Mouse (Mus musculus): ENCODE results near the gene St3gal2. TPM values are rescaled to one million over a fixed set of nuclear protein-coding genes. Genes with fewer than 3 reads are reported as not detected.
A peak's percentile ranks its signal among the peaks of the same experiment; 100 is the strongest.
"Not testable (repeated sequence)": the region's sequence is repeated elsewhere in the genome, so short reads cannot be mapped to it uniquely, and the experiment has no call there.

Gene St3gal2
- total RNA-seq, 2 experiments from 2014 or later = 95.1 to 104 TPM

DNA sequence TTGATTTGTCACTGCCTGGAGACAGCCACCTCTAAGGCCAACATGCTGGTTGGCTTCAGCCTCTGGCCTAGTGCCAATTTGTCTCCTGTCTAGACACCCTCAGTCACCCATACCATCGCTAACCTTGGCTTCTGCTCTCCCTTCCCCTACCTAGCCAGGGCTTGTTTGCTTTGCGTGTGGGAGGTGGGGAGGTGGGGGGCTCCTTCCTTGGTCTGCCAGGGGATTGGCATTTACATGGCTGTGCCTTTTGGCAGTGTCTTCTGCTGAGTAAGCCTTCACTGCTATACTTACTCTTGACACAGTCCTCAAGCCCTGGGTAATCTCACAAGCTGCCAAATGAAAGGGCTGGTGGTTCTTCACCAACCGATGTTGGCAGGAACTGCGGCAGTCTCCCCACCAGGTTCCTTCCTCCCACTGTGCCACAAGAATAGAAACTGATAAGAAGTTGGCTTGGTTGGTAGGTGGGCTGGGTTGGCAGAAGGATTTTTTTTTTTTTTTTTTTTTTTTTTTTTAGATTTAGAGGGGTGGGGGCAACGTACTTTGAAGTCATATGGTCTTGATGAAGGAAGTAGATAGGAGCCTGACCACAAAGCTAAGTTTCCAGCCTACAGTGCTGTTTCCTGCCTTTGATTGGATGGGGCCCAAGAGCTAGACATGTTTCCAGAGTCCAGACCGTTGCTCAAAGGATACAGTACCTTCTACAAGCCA lies 19.3 kb downstream of the St3gal2 start:
- DNase-seq (ENCODE audit: low spot score in 2 of 2) = peak; percentile 52 to 81
- H3K4me3 ChIP-seq = no peak overlapping the region
- TF ChIP-seq CTCF (conservative IDR thresholded peaks at IDR 0.05) = 0 out of 2 replicates have a peak, but pooled peaks have one; percentile 6
- H3K27ac ChIP-seq = peak overlapping the region; percentile 78

DNA sequence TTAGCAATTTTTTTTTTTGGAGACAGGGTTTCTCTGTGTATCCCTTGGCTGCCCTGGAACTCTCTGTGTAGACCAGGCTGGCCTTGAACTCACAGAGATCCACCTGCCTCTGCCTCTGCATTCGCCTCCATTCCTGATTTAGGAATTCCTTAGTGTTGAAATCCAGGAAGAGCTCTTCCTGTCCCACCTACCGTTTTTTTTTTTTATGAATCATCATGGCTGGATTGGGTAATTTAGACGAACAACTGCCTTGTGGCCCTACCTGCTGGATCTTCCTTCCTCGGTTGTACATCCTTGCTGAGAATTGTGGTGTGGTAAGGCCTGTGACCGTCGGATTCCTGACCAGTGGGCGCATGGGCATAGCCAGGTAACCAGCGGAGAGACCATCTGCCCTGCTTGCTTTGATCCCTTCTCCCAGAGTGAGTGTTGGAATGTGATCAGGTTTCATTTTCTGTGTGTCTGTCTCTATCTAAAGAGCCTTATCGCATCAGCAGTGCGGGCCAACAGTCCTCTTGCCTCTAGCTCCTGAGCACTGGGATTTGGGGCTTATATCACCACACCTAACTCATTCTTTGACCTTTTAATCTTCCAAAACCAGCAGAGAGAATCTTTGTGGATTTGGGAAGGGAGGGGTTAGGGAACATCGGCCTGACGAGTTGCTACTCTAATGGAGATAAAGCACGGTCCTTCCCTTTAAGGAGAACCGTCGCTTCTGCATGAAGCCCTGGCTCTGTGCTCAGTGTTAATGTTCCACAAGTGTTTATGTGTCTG lies 21.1 kb downstream of the St3gal2 start:
- Histone ChIP-seq H3K4me3 (no peak overlapping the region), H3K27ac (peak overlapping the region; percentile 51)
- no peak for TF ChIP-seq CTCF (conservative IDR thresholded peaks at IDR 0.05)
- DNase-seq (ENCODE audit: low spot score in 2 of 2) = no peak

DNA sequence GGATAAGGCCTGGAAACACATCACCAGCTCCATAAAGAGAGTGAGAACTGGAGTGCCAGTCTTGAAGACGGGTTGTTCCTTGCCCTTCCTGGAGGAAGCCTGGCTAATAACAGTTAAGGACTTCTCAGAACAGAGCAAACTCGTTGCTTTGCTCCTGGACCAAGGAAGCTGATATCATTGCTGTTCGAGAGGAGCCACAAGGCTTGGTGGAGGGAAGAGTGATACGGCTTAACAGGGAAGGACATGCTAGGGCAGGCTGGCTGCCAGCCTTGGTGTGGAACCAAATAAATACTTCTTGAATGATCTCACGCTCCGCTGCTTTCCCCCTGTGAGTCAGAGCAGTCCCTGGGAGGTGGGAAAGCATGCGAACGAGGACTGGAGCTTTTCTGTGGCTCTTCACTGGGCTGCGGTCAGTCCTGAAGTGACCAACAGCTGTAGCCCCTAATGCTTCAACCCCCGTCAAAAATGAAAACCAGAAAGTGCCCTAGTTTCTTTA lies 21.8 kb downstream of the St3gal2 start:
- Histone ChIP-seq H3K4me3 (no peak overlapping the region), H3K27ac (peak overlapping the region; percentile 51)
- no peak for TF ChIP-seq CTCF (conservative IDR thresholded peaks at IDR 0.05)
- DNase-seq (ENCODE audit: low spot score in 2 of 2) = no peak

DNA sequence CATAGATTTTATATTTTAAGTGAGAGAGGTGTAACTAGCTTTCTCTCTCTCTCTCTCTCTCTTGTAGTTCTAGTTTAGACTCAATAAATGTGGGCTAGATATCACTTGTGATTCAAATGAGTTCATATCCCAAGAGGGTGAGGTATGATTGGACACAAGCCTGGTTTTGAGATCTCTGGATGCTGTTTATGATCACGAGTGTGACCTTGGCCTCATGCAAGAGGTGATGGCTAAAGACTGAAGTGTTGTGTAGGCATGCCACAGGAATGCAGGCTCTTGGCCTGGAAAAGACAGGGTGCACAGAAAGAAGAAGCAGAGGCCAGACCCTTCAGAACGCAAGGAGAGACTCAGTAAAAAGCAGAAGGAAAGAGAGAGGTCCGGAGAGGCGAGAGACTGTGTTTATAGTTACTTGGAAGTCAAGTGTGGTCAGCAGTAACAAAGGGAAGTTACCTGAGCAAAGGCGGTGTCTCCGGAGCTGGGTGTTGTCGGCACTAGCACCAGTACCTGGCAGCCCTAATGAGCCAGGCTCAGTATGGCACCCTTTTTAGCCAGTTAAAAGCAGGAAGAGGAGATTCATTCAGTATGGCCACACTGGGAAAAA lies 24.7 kb downstream of the St3gal2 start:
- no peak overlapping the region for H3K4me3 ChIP-seq
- DNase-seq (ENCODE audit: low spot score in 2 of 2) = no peak
- no peak overlapping the region for H3K27ac ChIP-seq
- no peak for TF ChIP-seq CTCF (conservative IDR thresholded peaks at IDR 0.05)

DNA sequence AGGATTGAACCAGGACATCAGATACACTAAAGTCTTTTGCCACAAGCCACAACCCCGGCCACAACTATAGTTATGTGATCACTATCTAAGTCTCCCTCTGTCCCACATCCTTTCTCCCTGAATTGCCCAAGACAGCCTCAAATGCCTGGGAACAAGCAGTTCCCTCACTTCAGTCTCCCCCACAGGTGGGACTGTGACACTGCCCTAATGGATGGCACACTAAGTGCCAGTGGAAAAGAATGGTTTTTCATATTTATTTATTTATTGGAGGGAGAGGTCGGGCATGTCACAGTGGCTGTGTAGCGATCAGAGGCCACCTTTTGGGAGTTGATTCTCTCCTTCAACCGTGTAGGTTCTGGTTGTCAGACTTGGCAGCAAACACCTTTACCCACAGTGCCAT lies 26.0 kb downstream of the St3gal2 start:
- no peak overlapping the region for H3K27ac ChIP-seq
- no peak for DNase-seq (ENCODE audit: low spot score in 2 of 2)
- H3K4me3 ChIP-seq = no peak overlapping the region
- no peak for TF ChIP-seq CTCF (conservative IDR thresholded peaks at IDR 0.05)

DNA sequence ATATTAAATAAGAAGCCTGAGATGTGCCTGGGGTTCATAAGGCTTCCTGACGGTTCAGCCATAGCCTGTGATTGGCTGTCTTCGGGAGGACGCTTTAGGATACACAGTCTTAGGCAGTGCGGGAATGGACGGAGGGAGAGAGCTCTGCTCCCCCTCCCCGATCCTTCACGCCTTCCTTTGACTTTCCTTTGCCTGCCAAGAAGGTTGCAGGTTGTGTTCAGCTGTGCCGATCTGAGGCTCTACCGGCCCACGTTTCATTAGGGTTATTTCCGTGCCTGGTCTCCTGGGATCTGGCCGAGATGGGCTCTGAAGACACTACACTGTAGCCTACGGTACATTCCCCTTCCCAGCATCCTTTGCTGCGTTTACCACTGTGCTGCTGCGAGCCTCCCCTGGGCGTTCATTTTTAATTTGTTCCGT lies 30.4 kb downstream of the St3gal2 start:
- Histone ChIP-seq H3K27ac (peak overlapping the region; percentile 68), H3K4me3 (no peak overlapping the region; the same call in 1 of the 2 replicates)
- no peak for DNase-seq (ENCODE audit: low spot score in 2 of 2)
- TF ChIP-seq CTCF (conservative IDR thresholded peaks at IDR 0.05) = no peak

DNA sequence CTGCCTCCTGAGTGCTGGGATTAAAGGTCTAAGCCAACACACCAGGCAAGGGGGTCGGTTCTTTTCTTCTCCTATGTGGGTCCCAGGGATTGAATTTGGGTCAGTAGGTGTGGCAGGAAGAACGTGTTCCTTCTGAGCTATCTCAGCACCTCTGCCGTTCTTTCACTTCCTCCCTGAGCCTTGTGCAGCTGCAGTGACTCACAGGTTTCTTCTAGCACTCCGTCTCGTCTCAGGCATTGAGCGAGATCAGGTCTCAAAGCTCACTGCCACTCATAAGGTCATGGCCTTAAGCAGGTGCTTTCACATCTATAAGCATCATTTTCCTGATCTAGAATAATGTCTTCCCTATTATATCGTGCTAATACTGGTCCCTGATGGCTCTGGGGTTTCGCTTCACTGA lies 35.1 kb downstream of the St3gal2 start:
- no peak for TF ChIP-seq CTCF (conservative IDR thresholded peaks at IDR 0.05)
- no peak for DNase-seq (ENCODE audit: low spot score in 2 of 2)
- Histone ChIP-seq H3K27ac (0 out of 2 replicates have a peak overlapping the region, but pooled peaks have one; percentile 3), H3K4me3 (no peak overlapping the region)

DNA sequence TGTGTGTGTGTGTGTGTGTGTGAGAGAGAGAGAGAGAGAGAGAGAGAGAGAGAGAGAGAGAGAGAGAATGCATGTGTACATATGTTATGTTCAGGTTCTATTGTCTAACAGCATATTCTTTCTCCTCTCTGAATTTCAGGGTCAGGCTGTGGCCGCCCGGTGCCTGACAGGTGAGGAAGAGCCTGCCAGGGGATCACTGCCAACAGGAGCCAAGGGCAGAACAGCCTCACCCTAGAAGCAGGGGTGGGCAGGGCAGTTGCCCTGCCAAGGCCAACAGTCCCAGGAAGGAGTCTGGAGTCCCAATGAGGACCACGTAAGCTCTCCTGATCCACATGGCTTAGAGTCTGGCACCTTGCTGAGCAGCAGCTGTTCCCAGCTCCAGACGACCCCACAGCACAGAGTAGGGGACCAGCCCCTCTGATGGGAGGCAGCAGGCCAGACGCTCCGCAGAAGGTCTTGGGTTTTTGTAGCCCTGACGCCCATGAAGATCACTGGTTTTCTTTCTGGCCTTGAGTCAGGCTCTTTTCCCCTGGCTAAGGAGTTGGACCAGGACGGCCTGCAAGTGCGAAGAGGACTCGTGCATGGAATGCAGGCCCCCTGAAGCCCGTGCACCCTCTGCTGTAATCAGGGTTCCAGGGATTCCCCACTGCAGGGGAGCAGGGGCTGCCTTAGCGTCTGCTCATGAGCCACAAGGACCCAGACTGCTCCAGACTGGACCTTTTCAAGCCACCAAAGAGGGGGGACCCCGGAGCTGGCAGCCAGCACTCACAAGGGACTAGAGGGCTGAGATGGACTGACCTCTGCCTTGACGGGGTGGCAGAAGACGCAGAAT lies 37.1 kb downstream of the St3gal2 start:
- H3K4me3 ChIP-seq = no peak overlapping the region
- DNase-seq (ENCODE audit: low spot score in 2 of 2) = no peak
- TF ChIP-seq CTCF (conservative IDR thresholded peaks at IDR 0.05) = no peak
- H3K27ac ChIP-seq = no peak overlapping the region

DNA sequence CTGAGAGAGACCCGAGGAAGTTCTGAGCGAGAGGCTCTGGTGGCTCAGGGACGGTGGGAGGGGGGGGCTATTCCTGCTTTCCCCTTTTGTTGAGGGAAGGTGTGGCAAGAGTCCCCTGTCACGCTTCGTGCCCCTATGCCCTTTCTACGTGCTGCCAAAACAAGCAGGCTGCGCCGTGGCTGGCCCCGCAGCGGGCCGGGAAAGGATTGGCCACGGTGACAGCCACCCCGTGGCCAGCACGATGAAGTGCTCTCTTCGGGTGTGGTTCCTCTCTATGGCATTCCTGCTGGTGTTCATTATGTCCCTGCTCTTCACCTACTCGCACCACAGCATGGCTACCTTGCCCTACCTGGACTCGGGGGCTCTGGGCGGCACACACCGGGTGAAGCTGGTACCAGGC lies 37.7 kb downstream of the St3gal2 start:
- Histone ChIP-seq H3K4me3 (no peak overlapping the region), H3K27ac (no peak overlapping the region)
- TF ChIP-seq CTCF (conservative IDR thresholded peaks at IDR 0.05) = no peak
- DNase-seq (ENCODE audit: low spot score in 2 of 2) = no peak

DNA sequence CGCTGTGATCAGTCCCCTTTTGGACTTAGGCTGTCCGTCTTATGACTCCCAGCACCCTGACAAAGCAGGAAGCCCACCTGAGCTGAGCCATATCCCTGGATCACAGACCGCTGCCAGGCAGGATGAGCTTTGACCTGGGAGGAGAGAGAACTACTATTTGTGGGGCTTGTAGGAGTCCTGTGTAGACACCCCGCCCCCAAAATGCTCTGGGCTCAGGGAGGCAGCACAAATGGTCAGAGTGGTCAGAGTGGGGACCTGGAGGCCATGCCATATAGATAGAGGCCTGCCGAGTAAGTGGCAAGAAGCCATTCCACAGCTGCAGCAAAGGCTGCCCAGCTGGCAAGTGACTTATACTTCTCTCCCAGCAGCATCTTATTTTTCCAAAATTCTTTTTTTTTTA lies 38.4 kb downstream of the St3gal2 start:
- DNase-seq (ENCODE audit: low spot score in 2 of 2) = no peak
- no peak overlapping the region for H3K27ac ChIP-seq
- no peak overlapping the region for H3K4me3 ChIP-seq

DNA sequence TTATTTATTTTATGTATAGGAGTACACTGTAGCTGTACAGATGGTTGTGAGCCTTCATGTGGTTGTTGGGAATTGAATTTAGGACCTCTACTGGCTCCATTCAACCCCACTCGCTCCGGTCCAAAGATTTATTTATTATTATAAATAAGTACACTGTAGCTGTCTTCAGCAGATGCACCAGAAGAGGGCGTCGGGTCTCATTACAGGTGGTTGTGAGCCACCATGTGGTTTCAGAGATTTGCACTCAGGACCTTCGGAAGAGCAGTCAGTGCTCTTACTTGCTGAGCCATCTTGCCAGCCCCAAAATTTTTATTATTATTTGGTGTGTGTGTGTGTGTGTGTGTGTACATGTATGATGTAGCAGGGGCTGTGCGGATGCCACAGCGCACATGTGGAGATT lies 38.8 kb downstream of the St3gal2 start:
- TF ChIP-seq CTCF (conservative IDR thresholded peaks at IDR 0.05) = peak; percentile 38
- DNase-seq (ENCODE audit: low spot score in 2 of 2); H3K4me3 ChIP-seq: not testable (repeated sequence)
- peak overlapping the region; percentile 69; the same call in 1 of the 2 replicates for H3K27ac ChIP-seq

More for the DNA sequence above, 38.4 kb downstream of the St3gal2 start:
- TF ChIP-seq CTCF (conservative IDR thresholded peaks at IDR 0.05) = no peak

DNA sequence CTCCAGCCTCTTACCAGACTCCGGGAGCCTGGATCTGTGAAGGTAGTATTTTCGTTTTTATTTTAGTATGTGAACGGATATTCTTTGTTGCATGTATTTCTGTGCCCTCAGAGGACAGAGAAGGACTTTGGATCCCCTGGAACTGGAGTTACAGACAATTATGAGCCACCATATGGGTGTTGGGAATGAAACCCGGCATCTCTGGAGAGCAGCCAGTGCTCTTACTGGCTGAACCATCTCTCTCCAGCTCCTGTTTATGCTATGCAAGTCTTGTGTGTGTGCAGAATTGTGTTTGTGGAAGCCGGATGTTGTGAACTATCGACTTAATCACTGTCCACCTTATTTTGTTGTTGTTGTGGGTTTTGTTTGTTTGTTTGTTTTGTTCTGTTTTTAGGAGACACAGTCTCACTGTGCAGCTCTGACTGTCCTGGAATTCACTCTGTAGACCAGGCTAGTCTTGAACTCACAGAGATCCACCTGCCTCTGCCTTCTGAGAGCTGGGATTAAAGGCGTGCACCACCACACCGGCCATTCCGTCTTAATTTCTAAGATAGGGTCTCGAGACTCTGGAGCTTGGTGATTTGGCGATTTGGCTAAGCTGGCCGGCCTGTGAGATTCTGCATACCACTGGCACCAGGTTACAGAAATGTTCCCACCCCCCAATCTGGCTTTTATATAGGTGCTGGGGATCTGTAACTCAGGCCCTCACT lies 39.5 kb downstream of the St3gal2 start:
- H3K27ac ChIP-seq = peak overlapping the region; percentile 69
- no peak for TF ChIP-seq CTCF (conservative IDR thresholded peaks at IDR 0.05)
- H3K4me3 ChIP-seq = no peak overlapping the region
- peak in 1 of 2 experiments; percentile 41 for DNase-seq (ENCODE audit: low spot score in 2 of 2)

Data from layer of hippocampus, adult 2 months (tissue).